Mouse (Mus musculus) layer of hippocampus, adult 9-11 months (tissue): ENCODE measurements around the gene Trabd.

Experiments
- DNase-seq: peaks from one replicate; pipeline ENCODE4 v3.0.0; 2022

The Trabd gene

GRCm38 (mm10) chr15:89074613-89075477 is at the start of gene Trabd:
Gene Trabd (plus strand): TSS chr15:89075124.
- no peak for DNase-seq

- DNase-seq = no peak
Measured at GRCm38 (mm10) chr15:89044381-89044780, 30.5 kb upstream of the Trabd start.

- DNase-seq = no peak
Measured at GRCm38 (mm10) chr15:89046356-89046755, 28.6 kb upstream of the Trabd start.

- no peak for DNase-seq
Measured at GRCm38 (mm10) chr15:89054666-89055065, 20.3 kb upstream of the Trabd start.

GRCm38 (mm10) chr15:89058736-89059135 is 16.2 kb upstream of the Trabd start:
- no peak for DNase-seq

GRCm38 (mm10) chr15:89059161-89059931 is 15.6 kb upstream of the Trabd start, which contains the start of gene Panx2:
Gene Panx2 (plus strand): TSS chr15:89059734.
- no peak for DNase-seq

GRCm38 (mm10) chr15:89060032-89060681 is 14.8 kb upstream of the Trabd start:
- DNase-seq = no peak

- DNase-seq = no peak
Measured at GRCm38 (mm10) chr15:89060811-89061460, 14.0 kb upstream of the Trabd start.

- peak; percentile 3 for DNase-seq
Measured at GRCm38 (mm10) chr15:89061761-89062517, 13.0 kb upstream of the Trabd start.

- DNase-seq = no peak
Measured at GRCm38 (mm10) chr15:89062518-89062910, 12.4 kb upstream of the Trabd start.

GRCm38 (mm10) chr15:89063001-89063400 is 11.9 kb upstream of the Trabd start:
- DNase-seq = no peak

- DNase-seq = peak; percentile 93
Measured at GRCm38 (mm10) chr15:89063536-89063935, 11.4 kb upstream of the Trabd start.

- peak; percentile 17 for DNase-seq
Measured at GRCm38 (mm10) chr15:89064891-89065290, 10.0 kb upstream of the Trabd start.

GRCm38 (mm10) chr15:89067609-89068008 is 7.3 kb upstream of the Trabd start:
- DNase-seq = no peak

GRCm38 (mm10) chr15:89068226-89068625 is 6.7 kb upstream of the Trabd start:
- no peak for DNase-seq

GRCm38 (mm10) chr15:89069336-89069840 is 5.5 kb upstream of the Trabd start:
- peak; percentile 68 for DNase-seq

GRCm38 (mm10) chr15:89070606-89071005 is 4.3 kb upstream of the Trabd start:
- peak; percentile 62 for DNase-seq

- DNase-seq = peak; percentile 57
Measured at GRCm38 (mm10) chr15:89073993-89074603, 826 bp upstream of the Trabd start.

GRCm38 (mm10) chr15:89075478-89076147 is 689 bp downstream of the Trabd start:
- DNase-seq = peak; percentile 88

- peak; percentile 51 for DNase-seq
Measured at GRCm38 (mm10) chr15:89076156-89076731, 1.3 kb downstream of the Trabd start.
